Mouse (Mus musculus) megakaryocyte, embryonic 14.5 days (primary cell): ENCODE measurements around the gene Zfhx3.

ENCODE experiments used
- FLI1 ChIP-seq: IDR thresholded peaks from 2 replicates; pipeline ENCODE4 v1.6.1; 2012; ENCODE audit warnings: low read length, inconsistent platforms, mixed read lengths
- GATA1 ChIP-seq: IDR thresholded peaks from 3 replicates; pipeline ENCODE4 v1.6.1; 2012; ENCODE audit warnings: mixed read lengths, low read length, inconsistent platforms, borderline replicate concordance

- TF ChIP-seq GATA1 (no peak), FLI1 (no peak)
Measured at GRCm38 (mm10) chr8:108759511-108760330, 817.3 kb downstream of the Zfhx3 start.
